Mouse (Mus musculus) left cerebral cortex, postnatal 4 days (tissue): Measurements from ENCODE around the gene Plekhh1. TPM values are rescaled to one million over a fixed set of nuclear protein-coding genes. Genes with fewer than 3 reads are reported as not detected.

Experiments
- DNase-seq: peaks from one replicate; pipeline ENCODE4 v3.0.0-alpha.2; 2022
- intact Hi-C: fragments of 180-260 bp; cut with DNase I; formaldehyde crosslinking; loops from one replicate; pipeline ENCODE4 v1.15.1; 2025
- total RNA-seq, 2 experiments: library from RNA; stranded (reverse); gene quantifications; 2 replicates each; pipeline ENCODE4 v1.2.3; 2021

Plekhh1 gene
- total RNA-seq, result 1 to 10 TPM; 3.3 to 3.5 TPM

DNA sequence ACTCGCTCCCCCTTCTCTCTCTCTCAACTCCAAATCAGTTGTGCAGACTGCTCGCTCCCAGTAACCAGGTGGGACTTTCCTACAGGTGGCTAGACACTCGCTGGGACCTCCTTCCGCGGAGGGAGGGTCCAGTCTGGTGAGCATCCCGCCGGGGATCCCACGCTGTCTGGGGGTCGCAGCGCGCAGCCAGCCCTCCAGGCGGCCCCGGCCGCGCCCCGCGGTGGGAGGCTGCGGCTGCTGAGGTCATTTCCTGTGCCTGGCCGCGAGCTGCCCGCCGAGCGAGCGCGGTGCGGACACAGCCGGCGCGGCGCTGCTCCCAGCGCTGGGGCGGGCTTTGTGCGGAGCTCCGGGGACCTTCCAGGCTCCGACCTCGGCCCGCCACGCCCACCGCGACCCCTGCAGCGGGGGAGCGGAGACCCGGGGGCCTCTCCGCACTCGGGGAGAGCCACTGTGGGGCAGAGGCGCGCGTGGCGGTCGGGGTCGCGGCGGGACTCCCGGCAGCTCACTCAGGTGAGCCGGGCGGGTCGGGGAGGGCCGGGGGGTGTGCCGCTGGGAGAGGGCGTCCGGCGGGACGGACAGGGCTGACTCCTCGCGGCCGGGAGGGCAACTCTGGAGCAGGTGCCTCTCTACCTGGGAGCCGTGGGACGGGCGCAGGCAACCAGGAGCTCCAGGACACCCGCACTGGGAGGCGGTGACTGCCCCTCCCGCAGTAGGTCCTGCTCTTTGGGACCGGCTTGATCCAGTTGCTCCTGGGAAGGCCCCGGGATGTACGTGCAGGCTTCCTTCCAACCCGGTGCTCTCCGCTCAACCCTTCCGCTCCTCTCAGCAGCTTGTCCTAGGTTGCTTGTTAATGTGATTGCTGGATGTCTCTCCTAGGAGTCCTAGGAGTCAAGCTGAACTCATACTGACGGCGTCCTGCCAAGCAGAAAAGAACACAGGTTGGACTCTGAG is at the start of gene Plekhh1:
Gene Plekhh1 (plus strand): TSS at position 253 of the 951 bp plus-strand sequence.
- intact Hi-C loops, result no loop called here
- peak; percentile 43 for DNase-seq

DNA sequence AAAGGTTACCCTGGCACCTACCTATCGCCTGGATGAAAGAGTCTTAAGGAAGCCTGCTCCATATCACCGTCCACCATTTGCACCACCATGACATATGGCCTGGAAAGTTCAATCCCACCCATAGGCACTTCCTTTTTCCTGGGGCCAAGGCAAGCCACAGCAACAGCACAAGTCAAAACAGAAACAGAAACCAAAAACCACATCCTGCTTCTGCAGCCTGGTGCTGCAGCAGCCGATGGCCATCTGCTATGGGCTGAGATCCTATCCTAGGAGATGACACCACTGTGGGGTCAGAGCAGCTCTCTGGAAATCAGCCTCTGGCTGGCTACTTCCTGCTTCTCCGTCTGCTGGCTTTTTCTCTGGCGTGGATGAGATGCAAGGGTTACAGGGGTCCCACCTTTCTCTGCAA is 48.3 kb upstream of the Plekhh1 start:
- intact Hi-C loops, result no loop called here
- no peak for DNase-seq

DNA sequence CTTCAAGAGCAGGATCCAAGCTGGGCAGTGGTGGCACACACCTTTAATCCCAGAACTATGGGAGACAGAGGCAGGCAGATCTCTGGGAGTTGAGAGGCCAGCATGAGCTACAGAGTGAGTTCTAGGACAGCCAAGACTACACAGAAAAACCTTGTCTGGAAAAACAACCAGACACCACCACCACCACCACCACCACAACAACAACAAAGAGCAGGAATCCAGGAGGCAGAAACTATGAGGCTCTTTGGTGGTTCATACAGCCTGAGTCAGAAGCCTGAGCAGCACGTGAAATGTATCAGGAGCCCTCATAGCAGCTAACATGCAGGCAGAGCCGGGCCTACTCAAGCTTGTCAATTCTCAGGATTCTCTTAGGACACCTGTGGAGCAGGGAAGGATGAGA is 47.8 kb upstream of the Plekhh1 start:
- DNase-seq, result no peak
- intact Hi-C loops, result no loop called here

DNA sequence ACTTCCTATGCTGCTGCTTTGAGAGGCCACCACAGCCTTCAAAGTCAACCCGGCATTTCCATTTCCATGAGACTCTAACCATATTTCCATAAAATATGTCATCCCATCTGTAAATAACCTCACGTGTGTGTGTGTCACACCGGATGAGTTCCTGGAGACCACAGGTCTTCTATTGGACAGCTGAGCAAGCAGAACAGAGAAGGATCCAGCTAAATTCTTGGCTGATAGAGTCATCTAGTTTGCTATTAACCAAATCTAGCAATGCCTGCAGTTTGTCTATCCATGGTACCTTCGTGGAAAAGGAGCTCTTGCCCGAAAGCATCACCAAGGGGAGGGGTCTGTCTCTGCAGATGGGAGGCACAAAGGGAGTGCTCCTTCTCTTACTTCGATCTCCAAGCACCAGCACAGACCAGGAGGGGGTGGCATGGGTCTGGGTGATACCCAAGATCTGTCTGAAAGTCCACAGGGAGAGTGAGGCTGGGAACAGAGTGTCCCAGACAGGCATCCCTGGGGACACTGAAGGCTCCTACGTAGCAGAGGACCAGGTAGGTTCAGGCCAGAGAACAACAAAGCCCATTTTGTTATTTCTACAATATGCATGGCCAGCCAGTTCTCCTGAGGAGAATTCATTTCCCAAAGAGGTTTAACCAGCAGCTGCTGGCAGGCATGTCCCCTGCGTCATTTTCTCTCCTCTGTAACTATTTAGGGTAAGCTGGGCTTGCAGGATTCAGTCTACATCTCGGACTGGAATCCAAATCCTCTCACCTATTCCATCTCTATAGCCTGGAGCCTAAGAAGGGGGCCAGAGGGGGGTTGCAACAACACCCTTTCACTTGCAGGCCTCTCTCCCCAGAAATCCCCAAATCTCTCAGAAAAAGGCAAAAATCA is 46.8 kb upstream of the Plekhh1 start:
- intact Hi-C loops, result no loop called here
- DNase-seq, result no peak

DNA sequence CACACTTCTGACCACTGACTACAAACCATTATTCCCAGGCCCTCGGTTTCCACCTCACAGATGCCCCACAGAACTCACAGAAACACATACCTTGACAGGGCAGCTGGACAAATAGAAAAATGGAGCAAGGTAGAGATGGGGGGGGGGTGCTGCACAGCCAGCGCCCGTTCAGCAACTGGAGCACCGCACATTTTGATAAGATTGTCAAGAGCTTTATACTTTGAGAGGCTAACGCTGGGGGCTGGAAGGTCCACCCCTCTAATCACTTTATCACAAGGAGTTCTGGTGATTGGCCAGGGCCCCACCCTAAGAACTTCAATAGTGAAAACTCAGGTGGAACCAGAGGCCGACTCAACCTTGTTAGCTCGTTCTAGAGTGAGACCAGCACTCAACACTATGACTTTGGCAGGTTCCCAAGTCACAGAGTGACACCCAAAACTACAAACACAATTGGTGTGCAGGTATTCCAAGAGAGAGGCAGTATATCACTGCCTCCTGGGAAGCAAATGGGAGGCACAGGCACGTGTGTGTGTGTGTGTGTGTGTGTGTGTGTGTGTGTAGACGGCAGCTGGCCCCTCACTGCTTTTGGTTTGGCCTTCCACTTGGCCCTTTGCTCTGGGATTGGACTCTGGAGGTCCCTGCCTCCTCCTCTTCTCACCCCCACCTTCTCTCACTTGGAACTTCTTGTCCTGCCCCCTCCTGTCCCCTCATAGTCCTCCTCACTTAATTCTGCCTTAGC is 45.5 kb upstream of the Plekhh1 start:
- intact Hi-C loops, result no loop called here
- peak; percentile 29 for DNase-seq

DNA sequence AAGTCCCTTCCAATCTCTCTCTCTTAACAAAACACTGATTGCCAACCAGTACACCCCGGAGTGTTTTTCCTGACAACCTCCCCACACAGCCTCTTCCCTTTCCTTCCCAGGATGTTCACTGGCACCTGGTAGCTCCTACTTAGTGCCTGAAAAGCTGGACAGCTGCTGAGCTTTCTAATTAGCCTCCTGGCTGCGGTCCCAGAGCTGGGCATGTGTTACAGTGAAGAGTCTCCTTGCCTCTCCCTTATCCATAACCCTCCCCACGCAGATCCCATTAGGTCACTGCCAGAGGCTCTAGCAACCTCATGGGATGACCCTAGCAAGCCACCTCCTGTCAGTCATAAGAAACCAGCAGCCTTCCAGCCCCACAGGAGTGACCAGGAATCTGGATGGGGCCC is 44.9 kb upstream of the Plekhh1 start:
- DNase-seq, result peak; percentile 92
- intact Hi-C loops, result no loop called here

DNA sequence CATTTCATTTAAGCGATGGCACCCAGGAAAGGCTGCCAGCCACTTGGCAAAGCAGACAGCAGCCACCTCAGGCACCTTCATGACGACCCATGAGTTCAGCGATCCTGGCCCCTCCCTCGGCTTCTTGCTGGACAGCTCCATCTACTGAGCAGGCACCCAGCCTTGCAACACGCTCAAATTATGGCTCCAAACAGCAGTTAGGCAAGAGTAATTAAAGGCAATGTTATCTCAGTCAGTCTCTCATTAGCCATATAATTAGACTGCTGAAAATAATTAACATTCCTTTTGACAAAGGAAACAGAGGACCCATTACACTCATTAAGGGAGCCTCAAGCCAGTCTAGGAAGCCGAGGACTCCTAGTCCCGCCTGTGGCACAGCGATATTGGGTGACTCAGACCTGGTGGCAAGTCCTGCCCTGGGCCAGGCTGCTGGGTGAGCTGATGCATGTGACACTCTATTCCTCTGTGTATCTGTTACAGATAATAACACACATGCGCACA is 41.3 kb upstream of the Plekhh1 start:
- peak; percentile 53 for DNase-seq
- intact Hi-C loops, result no loop called here

DNA sequence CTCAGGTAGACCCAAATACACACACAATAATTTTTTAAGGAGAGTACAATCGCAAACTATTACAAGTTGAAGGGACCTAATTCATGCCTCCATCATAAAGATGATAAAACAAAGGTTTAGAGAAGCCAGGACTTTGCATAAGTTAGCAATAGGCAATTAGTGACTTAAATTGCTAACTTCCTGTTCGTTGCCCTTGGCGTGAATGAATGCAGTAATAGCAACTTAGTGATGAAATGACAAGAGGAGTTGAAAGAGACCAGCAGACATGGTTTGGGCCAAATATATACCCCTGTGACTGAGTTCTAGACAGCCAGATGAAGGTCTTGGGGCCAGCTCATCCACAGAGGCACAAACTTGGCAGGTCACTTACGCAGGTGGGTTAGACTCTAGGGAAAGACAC is 32.7 kb upstream of the Plekhh1 start:
- intact Hi-C loops, result no loop called here
- no peak for DNase-seq

DNA sequence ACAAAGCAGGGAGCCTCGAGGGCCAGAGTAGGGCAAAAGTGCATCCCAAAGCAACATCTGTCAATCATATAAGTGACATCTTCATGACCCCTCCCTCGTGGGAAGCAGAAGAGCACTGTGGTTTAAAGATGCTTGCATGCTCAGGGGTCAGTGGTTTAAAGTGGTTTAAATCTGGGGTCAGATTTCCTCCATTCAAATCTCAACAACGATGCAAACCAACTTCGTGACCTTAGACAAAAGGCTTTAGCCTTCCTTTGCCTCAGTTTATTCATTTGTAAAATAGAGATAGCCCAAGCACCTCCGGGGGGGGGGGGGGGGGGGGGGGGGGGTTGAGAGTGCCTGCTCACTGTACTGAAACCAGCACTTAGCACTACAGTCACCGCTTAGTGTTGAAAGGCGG is 32.3 kb upstream of the Plekhh1 start:
- DNase-seq, result no peak
- intact Hi-C loops, result no loop called here

DNA sequence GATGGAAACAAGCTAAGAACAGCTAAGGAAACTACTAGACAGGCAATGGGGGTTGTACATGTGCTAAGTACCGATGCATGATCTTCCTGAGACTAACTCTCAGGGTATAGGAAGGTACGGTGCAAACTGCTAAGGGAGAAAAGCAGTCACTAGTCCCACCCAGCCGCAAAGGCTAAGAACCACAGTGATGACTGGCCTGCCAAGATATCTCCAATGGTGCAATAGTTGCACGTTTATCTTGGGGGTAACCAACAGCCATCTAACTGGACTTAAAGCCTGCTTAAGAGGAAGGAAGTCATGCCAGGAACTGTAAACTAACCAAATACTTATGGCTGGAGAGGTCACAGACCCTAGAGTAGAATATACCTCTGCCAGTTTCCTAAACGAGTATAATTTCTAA is 26.6 kb upstream of the Plekhh1 start:
- intact Hi-C loops, result no loop called here
- no peak for DNase-seq

DNA sequence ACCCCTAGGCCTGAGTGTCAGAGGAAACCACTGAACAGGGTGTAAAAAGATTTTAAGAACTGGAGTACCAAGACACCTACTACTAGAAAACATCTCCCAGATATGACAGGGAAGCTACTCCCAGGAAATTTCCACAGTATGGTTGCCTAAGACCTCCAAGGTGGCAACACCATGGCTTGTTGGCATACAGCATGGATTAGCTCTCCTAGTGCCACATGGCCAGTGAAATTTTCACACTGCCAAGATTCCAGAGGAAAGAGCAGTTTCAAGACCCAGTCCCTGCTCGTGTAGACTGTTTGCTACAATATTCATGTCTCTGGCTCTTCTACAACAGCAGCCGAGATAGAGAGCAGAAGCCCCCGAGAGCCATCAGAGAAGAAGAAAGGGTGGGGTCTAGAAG is 26.0 kb upstream of the Plekhh1 start:
- intact Hi-C loops, result no loop called here
- DNase-seq, result no peak

DNA sequence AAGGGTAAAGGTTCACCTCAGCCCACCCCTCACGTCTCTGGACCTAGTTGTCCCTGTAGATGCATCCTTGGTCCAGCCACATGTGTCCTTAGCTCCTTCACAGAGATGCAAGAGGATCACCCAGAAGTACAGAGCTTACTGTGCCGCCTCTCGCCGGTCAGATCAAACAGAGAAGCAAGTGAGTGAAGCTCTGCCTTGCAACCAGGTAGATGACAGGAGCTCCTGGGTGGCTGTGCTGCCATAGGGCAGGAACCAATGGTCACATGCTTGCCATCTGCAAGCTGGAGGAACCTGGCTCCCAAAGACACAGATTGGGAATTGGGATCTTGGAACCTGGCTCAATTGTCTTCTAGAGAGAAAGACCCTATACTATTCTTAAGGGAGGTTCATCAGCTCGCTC is 23.5 kb upstream of the Plekhh1 start:
- DNase-seq, result no peak
- intact Hi-C loops, result no loop called here

DNA sequence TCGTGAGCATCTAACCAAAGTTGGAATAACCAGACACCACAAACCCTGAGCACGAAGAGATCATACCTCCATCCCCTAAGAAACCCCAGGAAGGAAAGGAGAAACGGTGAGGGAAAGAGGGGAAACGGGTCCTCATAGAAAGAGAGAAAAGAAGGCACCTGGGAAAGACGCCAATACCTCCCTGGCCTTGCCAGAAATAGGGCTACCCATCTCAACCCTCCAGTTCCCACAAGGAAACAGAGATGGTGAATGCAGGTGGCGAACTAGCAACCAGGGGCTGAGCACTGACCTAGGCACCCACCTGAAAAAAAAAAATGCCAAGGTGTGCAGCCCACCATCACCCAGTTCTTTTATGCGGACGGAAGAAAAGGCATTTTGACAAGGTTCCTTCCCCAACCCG is 22.9 kb upstream of the Plekhh1 start:
- intact Hi-C loops, result no loop called here

DNA sequence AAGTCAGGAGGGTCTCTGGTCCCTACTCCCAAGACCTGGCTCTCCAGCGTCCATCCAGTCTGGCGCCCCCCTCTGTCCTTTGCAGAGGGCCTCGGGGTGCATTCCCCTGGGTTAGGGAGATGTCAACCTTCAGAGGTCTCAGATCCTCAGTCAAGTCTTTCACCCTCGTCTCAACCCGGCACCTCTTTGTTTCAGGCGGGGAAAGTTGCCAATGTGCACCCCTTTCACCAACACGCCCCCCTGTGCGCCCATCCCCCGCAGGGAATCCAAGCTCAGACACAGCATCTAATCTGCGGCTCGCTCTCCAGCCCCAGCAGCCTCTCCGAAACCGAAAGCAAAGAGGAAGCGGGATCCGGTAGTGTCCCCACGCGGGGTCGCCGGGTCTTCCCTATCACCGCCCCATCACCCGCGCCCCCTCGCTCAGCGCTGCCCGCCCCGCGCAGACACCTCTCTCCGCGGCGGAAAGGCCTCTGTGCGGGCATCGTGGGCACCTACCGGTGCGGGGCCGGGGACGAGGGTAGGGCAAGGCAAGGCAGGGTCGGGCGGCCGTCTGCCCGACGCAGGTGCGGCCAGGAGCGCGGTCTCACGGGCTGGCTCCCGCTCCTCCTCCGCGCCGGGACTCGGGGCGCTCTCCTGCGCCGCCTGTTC is 22.4 kb upstream of the Plekhh1 start:
- intact Hi-C loops, result no loop called here
- peak; percentile 62 for DNase-seq

More for the DNA sequence above, 22.9 kb upstream of the Plekhh1 start:
- DNase-seq, result no peak

DNA sequence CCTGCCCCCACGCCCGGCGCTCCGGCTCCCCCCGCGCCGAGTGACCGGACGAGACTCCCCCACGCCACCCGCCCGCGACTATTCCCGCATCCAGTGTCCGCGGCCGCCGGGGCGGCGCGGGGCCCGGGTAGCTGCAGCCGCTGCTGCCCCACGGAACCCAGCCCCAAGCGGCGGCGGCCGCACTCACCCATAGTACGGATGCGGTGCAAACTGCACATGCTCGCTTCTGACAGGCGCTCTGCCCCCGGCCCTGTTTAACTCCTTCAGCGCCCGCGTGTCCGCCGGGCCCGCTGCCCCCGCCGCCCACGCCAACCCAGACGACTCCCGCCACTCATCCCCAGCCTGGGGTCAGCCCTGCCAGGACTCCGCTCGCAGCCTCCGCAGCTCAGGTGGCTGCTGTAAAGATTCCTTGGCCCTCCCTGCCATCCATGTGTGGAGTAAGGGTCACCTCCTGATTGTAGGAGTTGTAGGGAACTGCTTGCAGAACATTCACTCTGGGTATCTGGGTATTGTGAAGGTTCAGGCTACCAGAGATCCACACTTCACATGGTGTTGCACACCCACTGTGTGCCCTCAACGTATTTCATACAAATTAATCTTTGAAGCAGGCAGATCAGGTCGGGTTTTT is 21.7 kb upstream of the Plekhh1 start, which contains the start of gene Tmem229b:
Gene Tmem229b (minus strand): TSS at position 502 of the 628 bp plus-strand sequence.
- intact Hi-C loops, result no loop called here
- peak; percentile 71 for DNase-seq

DNA sequence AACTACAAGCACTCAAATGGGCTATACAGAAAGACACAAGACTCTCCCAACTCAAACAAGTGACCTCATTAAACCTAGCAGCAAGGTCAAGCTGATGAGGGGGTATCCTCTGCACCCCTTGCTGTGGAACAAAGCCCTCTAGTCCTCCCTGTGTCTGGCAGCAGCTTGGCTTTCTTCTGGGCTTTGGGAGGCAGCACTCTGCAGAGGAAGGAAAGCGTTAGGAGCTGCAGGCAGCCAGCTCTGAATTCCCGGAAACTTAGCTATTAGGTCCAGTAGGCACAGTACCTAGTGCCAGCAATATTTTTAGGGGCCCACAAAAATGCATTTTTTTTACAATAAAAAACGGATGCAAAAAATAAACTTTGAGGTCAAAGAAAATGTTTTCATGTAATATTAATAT is 18.4 kb upstream of the Plekhh1 start:
- DNase-seq, result no peak
- intact Hi-C loops, result no loop called here

DNA sequence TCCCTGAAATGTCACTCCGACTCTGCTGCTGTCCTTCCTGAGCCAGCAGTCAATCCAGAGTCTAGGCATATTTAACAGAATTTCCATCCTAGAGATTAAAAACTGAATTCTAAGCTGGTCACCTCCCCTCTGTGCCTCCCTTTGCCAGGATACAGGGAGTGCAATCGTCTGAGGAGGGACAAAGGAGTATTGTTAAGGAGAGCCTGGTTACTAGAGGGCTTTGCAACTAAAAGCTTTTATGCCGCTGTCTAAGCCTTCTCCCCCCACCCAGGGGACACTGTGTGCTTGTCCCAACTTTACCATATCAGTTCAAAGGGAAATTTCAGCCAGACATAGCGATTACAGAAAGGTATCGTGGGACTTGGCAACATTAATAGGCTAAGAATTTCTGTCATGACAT is 12.9 kb upstream of the Plekhh1 start:
- DNase-seq, result no peak
- intact Hi-C loops, result no loop called here

DNA sequence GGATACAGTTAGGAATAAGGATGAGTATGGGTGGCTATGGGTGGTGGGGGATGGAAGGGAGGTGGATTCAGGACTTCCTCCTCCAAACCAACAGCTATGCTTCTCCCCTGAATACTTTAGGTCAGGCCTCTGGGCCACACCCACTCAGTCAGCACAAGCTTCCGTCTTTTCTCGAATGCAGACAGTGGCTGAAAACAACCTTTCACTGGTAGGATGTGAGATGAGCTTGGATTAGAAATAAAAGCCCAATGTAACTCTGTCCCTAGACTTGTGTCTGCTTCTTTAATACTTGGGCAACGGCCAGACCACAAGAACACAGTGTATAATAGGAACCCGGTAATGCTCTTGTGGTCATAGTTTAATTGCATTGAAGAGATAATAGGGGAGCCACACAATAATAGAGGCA is 11.0 kb upstream of the Plekhh1 start:
- intact Hi-C loops, result no loop called here
- DNase-seq, result no peak

DNA sequence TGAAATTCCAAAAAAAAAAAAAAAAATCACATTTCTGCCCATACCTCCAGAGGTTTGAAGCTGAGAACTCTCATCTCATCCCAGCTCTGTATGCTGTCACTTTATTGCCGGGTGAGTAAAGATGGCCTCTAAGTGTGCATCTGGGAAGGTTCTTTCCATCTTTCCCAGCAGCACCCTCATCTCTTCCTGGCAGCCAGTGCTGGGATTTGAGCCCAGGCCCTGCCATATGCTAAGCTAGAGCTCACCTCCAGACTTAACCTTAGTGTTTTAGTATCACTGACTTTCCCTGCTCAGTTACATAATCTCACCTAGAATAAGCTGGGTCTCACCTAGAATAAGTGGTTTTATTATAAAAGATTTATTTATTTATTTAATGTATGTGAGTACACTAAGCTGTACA is 7.1 kb upstream of the Plekhh1 start:
- intact Hi-C loops, result loop anchor here (5.0 kb wide), 1 partner anchor 70 kb away; no protein-coding TSS in a partner anchor
- no peak for DNase-seq

DNA sequence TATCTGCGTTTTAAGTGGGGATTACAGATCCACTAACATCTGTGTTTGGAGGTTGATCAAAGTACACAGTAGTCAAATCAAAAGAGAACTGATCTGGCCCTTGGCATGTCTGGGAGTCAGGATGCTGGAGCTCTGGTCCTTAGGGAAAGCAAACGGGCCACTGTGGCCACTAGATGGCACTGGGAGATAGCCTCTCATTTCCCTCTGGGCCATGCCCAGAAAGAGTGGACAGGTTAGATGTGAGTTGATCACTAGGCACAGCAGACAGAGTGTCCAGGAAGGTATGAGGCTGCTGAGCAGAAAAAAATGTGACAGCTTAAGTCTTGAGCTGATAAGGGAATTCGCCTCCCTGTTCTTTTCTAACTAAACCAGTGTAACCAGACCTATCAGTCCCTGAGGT is 6.1 kb upstream of the Plekhh1 start:
- intact Hi-C loops, result loop anchor here (5.0 kb wide), 1 partner anchor 69 kb away; no protein-coding TSS in a partner anchor
- peak; percentile 60 for DNase-seq
